Mouse (Mus musculus): ENCODE measurements around the gene Dnah8. TPM values are rescaled to one million over a fixed set of nuclear protein-coding genes. Genes with fewer than 3 reads are reported as not detected.

The Dnah8 gene
- polyA plus RNA-seq, 1 experiment from 2014 or later, result 2.1 TPM

DNA sequence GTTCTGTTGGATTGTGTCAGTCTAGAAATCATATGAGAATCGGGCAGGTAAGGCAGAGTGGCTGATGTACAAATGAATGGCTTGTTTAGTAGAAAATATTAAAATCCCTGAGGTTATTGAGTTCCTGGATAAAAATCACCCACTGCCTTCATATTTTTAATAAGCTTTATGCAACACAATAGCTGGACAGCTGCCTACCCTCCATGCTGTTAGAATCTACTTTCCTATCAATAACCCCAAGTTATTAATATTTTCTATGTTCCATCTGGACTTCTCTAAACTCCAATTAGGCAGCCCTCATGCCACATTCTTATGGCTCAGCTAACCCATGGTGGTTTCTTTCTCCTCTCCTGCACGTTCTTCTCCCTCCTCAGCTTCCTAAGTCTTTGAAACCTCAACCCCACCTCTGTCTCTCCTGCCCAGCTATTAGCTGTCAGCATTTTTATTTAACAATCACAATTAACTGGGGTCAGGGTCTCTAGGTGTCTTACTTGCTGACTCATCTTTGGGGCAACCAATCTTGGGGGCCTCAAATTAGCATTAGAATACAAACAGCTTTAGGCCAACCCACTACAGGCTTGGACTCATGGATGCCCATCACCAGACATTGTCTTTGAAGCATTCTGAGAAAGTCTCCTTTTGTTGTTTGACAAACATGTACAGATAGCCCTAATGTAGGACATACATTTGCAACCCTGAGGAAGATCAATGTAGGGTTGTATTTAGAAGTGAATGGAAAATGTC lies 40.7 kb upstream of the Dnah8 start:
- no peak overlapping the region for H3K27ac ChIP-seq (replicated peaks; ENCODE audit: low read depth, low read length)
- no peaks in the 10 kb centered on the region for H3K4me1 ChIP-seq (ENCODE audit: control insufficient read depth, insufficient read depth, low read length)
- H3K4me2 ChIP-seq (ENCODE audit: low read length), result no peak overlapping the region
- H3K4me3 ChIP-seq (replicated peaks; ENCODE audit: low read depth, low read length), result no peak overlapping the region
- H3K9ac ChIP-seq (replicated peaks; ENCODE audit: low read length), result no peak overlapping the region
- no peaks in the 10 kb centered on the region for H3K9me3 ChIP-seq (ENCODE audit: control insufficient read depth, low read length)
- no peaks in the 10 kb centered on the region for H3K27me3 ChIP-seq (ENCODE audit: control insufficient read depth, insufficient read depth, low read length)
- H3K36me3 ChIP-seq (ENCODE audit: control insufficient read depth, insufficient read depth, low read length), result no peaks in the 10 kb centered on the region
- DNase-seq, result no peak
- 83% methylated on average over 2 of the region's 2 CpGs for WGBS
- ATAC-seq (ENCODE audit: low FRiP score, low TSS enrichment), result no peak

GRCm38 (mm10) chr17:30590417-30591198 lies 33.5 kb upstream of the Dnah8 start:
- H3K4me2 ChIP-seq (ENCODE audit: low read length), result peak overlapping the region; percentile 5; the same call in 1 of the 2 replicates
- 0 out of 2 replicates have a peak, but pooled peaks cover 5% of the 10 kb centered on the region for H3K4me1 ChIP-seq (ENCODE audit: control insufficient read depth, insufficient read depth, low read length)
- no peak overlapping the region for H3K9ac ChIP-seq (replicated peaks; ENCODE audit: low read length)
- WGBS, result 40% methylated on average over 17 of the region's 17 CpGs
- peaks cover 6% of the 10 kb centered on the region for H3K36me3 ChIP-seq (ENCODE audit: control insufficient read depth, insufficient read depth, low read length)
- ATAC-seq (ENCODE audit: low FRiP score, low TSS enrichment) (0 out of 2 replicates have a peak, but pooled peaks have one; percentile 34), DNase-seq (peak; percentile 82)
- H3K27me3 ChIP-seq (ENCODE audit: control insufficient read depth, insufficient read depth, low read length), result no peaks in the 10 kb centered on the region
- no peaks in the 10 kb centered on the region for H3K9me3 ChIP-seq (ENCODE audit: control insufficient read depth, low read length)
- H3K4me3 ChIP-seq (replicated peaks; ENCODE audit: low read depth, low read length), result no peak overlapping the region
- H3K27ac ChIP-seq (replicated peaks; ENCODE audit: low read depth, low read length), result no peak overlapping the region

GRCm38 (mm10) chr17:30594407-30594806 lies 29.7 kb upstream of the Dnah8 start:
- Histone ChIP-seq H3K27me3 (ENCODE audit: control insufficient read depth, insufficient read depth, low read length) (no peaks in the 10 kb centered on the region), H3K27ac (replicated peaks; ENCODE audit: low read depth, low read length) (peak overlapping the region; percentile 52), H3K36me3 (ENCODE audit: control insufficient read depth, insufficient read depth, low read length) (peaks cover 28% of the 10 kb centered on the region), H3K9me3 (ENCODE audit: control insufficient read depth, low read length) (no peaks in the 10 kb centered on the region), H3K4me3 (replicated peaks; ENCODE audit: low read depth, low read length) (no peak overlapping the region), H3K9ac (replicated peaks; ENCODE audit: low read length) (no peak overlapping the region), H3K4me2 (ENCODE audit: low read length) (no peak overlapping the region), H3K4me1 (ENCODE audit: control insufficient read depth, insufficient read depth, low read length) (0 out of 2 replicates have a peak, but pooled peaks cover 5% of the 10 kb centered on the region)
- ATAC-seq (ENCODE audit: low FRiP score, low TSS enrichment) (no peak), DNase-seq (no peak)
- 40% methylated on average over 5 of the region's 5 CpGs for WGBS

- Histone ChIP-seq H3K27me3 (ENCODE audit: control insufficient read depth, insufficient read depth, low read length) (no peaks in the 10 kb centered on the region), H3K27ac (replicated peaks; ENCODE audit: low read depth, low read length) (peak overlapping the region; percentile 52), H3K9me3 (ENCODE audit: control insufficient read depth, low read length) (no peaks in the 10 kb centered on the region), H3K36me3 (ENCODE audit: control insufficient read depth, insufficient read depth, low read length) (peaks cover 28% of the 10 kb centered on the region), H3K9ac (replicated peaks; ENCODE audit: low read length) (no peak overlapping the region), H3K4me3 (replicated peaks; ENCODE audit: low read depth, low read length) (no peak overlapping the region), H3K4me2 (ENCODE audit: low read length) (no peak overlapping the region), H3K4me1 (ENCODE audit: control insufficient read depth, insufficient read depth, low read length) (0 out of 2 replicates have a peak, but pooled peaks cover 5% of the 10 kb centered on the region)
- DNase-seq, result no peak
- no peak for ATAC-seq (ENCODE audit: low FRiP score, low TSS enrichment)
- 52% methylated on average over 6 of the region's 6 CpGs for WGBS
These were observed 29.3 kb upstream of the Dnah8 start for GRCm38 (mm10) chr17:30594846-30595245.

GRCm38 (mm10) chr17:30597786-30598185 lies 26.4 kb upstream of the Dnah8 start:
- no peaks in the 10 kb centered on the region for H3K9me3 ChIP-seq (ENCODE audit: control insufficient read depth, low read length)
- H3K4me1 ChIP-seq (ENCODE audit: control insufficient read depth, insufficient read depth, low read length), result 0 out of 2 replicates have a peak, but pooled peaks cover 5% of the 10 kb centered on the region
- no peak overlapping the region for H3K27ac ChIP-seq (replicated peaks; ENCODE audit: low read depth, low read length)
- no peak for DNase-seq
- H3K4me2 ChIP-seq (ENCODE audit: low read length), result no peak overlapping the region
- H3K4me3 ChIP-seq (replicated peaks; ENCODE audit: low read depth, low read length), result no peak overlapping the region
- ATAC-seq (ENCODE audit: low FRiP score, low TSS enrichment), result no peak
- H3K9ac ChIP-seq (replicated peaks; ENCODE audit: low read length), result no peak overlapping the region
- WGBS, result 87% methylated on average over 9 of the region's 9 CpGs
- H3K36me3 ChIP-seq (ENCODE audit: control insufficient read depth, insufficient read depth, low read length), result peaks cover 35% of the 10 kb centered on the region
- no peaks in the 10 kb centered on the region for H3K27me3 ChIP-seq (ENCODE audit: control insufficient read depth, insufficient read depth, low read length)

DNA sequence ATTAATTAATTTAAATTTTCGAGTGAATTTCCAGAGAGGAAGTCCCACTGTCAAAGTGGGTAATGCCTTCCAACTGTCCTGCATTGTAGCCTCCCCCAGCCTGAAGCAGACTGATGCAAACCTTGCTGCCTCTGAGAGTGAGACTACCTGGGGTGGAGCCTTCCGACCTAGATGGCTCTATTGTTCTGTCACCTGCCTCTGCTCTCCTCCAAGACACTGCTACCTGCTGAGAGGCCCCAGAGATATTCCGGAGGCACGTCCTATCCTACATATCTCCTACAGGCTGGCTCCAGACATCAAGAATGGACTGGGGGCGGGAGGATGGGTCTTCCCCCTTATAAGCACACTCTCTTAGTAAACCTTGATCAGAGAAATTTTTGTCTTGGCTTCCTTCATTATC lies 25.9 kb upstream of the Dnah8 start:
- no peak for DNase-seq
- Histone ChIP-seq H3K4me3 (replicated peaks; ENCODE audit: low read depth, low read length) (no peak overlapping the region), H3K4me1 (ENCODE audit: control insufficient read depth, insufficient read depth, low read length) (0 out of 2 replicates have a peak, but pooled peaks cover 5% of the 10 kb centered on the region), H3K27ac (replicated peaks; ENCODE audit: low read depth, low read length) (no peak overlapping the region), H3K4me2 (ENCODE audit: low read length) (no peak overlapping the region), H3K9ac (replicated peaks; ENCODE audit: low read length) (no peak overlapping the region), H3K9me3 (ENCODE audit: control insufficient read depth, low read length) (no peaks in the 10 kb centered on the region), H3K27me3 (ENCODE audit: control insufficient read depth, insufficient read depth, low read length) (no peaks in the 10 kb centered on the region), H3K36me3 (ENCODE audit: control insufficient read depth, insufficient read depth, low read length) (peaks cover 38% of the 10 kb centered on the region)
- ATAC-seq (ENCODE audit: low FRiP score, low TSS enrichment), result no peak
- 79% methylated on average over 5 of the region's 5 CpGs for WGBS

GRCm38 (mm10) chr17:30602175-30602574 lies 22.0 kb upstream of the Dnah8 start:
- H3K36me3 ChIP-seq (ENCODE audit: control insufficient read depth, insufficient read depth, low read length), result peaks cover 27% of the 10 kb centered on the region
- no peak for DNase-seq
- no peak overlapping the region for H3K9ac ChIP-seq (replicated peaks; ENCODE audit: low read length)
- WGBS, result 97% methylated on average over 14 of the region's 14 CpGs
- H3K9me3 ChIP-seq (ENCODE audit: control insufficient read depth, low read length), result no peaks in the 10 kb centered on the region
- no peak overlapping the region for H3K4me2 ChIP-seq (ENCODE audit: low read length)
- H3K27ac ChIP-seq (replicated peaks; ENCODE audit: low read depth, low read length), result no peak overlapping the region
- no peak for ATAC-seq (ENCODE audit: low FRiP score, low TSS enrichment)
- H3K4me1 ChIP-seq (ENCODE audit: control insufficient read depth, insufficient read depth, low read length), result no peaks in the 10 kb centered on the region
- no peak overlapping the region for H3K4me3 ChIP-seq (replicated peaks; ENCODE audit: low read depth, low read length)
- no peaks in the 10 kb centered on the region for H3K27me3 ChIP-seq (ENCODE audit: control insufficient read depth, insufficient read depth, low read length)

DNA sequence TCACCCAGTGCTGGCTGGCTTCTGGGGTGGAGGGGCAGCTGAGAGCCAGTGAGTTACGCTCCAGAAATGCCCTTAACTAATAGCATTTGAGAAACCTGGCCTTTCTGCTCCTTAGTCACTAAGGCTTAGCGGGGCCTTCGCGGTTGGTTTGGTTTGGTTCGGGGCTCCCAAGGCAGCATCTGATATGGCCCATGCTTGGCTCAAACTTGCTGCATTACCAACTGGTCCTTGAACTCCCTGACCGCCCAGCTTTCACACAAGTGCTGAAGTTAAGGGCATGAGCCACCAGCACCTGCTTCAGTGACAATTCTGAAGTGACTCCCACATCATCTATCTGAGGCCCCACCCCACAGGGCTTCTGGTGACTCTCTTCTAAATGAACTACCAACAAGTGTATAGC lies 19.9 kb upstream of the Dnah8 start:
- DNase-seq, result no peak
- no peaks in the 10 kb centered on the region for H3K9me3 ChIP-seq (ENCODE audit: control insufficient read depth, low read length)
- H3K9ac ChIP-seq (replicated peaks; ENCODE audit: low read length), result no peak overlapping the region
- H3K4me2 ChIP-seq (ENCODE audit: low read length), result no peak overlapping the region
- peaks cover 15% of the 10 kb centered on the region for H3K36me3 ChIP-seq (ENCODE audit: control insufficient read depth, insufficient read depth, low read length)
- H3K4me1 ChIP-seq (ENCODE audit: control insufficient read depth, insufficient read depth, low read length), result 0 out of 2 replicates have a peak, but pooled peaks cover 4% of the 10 kb centered on the region
- H3K4me3 ChIP-seq (replicated peaks; ENCODE audit: low read depth, low read length), result no peak overlapping the region
- WGBS, result 73% methylated on average over 6 of the region's 6 CpGs
- H3K27ac ChIP-seq (replicated peaks; ENCODE audit: low read depth, low read length), result no peak overlapping the region
- ATAC-seq (ENCODE audit: low FRiP score, low TSS enrichment), result no peak
- no peaks in the 10 kb centered on the region for H3K27me3 ChIP-seq (ENCODE audit: control insufficient read depth, insufficient read depth, low read length)
